Mouse (Mus musculus) embryonic fibroblast, embryonic 13.5 days (primary cell): ENCODE data around the gene Grk2. TPM values are rescaled to one million over a fixed set of nuclear protein-coding genes. Genes with fewer than 3 reads are reported as not detected.

Experiments used
- H3K27ac ChIP-seq: 2 replicates; pipeline ENCODE4 v1.5.1; 2012; ENCODE audit warnings: low read length, control low read depth, inconsistent platforms; ENCODE audit not compliant: insufficient read depth
- H3K4me1 ChIP-seq: 2 replicates; pipeline ENCODE4 v1.6.1; 2011; ENCODE audit warnings: low read length; ENCODE audit not compliant: control insufficient read depth, insufficient read depth
- H3K4me3 ChIP-seq: 2 replicates; pipeline ENCODE4 v1.5.1; 2011; ENCODE audit warnings: mild to moderate bottlenecking, control low read depth, low read length; ENCODE audit not compliant: insufficient read depth
- CTCF ChIP-seq: IDR thresholded peaks from 2 replicates; pipeline ENCODE4 v1.5.1; 2011; ENCODE audit warnings: mild to moderate bottlenecking, control low read depth, low read length, moderate library complexity, borderline replicate concordance; ENCODE audit not compliant: insufficient read depth
- POLR2A ChIP-seq: IDR thresholded peaks from 2 replicates; pipeline ENCODE4 v1.6.1; 2011; ENCODE audit warnings: low read depth, mild to moderate bottlenecking, control low read depth, low read length, moderate library complexity
- polyA plus RNA-seq: library from polyadenylated mRNA; stranded (reverse); fragments of >200 nt; gene quantifications from 2 replicates; pipeline ENCODE4 v1.2.4, GENCODE M21; 2011; ENCODE audit warnings: low read depth; ENCODE audit not compliant: missing spikeins, insufficient read length

Grk2 gene
- polyA plus RNA-seq, 1 experiment = 41.6 TPM

GRCm38 (mm10) chr19:4326881-4327280 is 20.9 kb upstream of the Grk2 start:
- TF ChIP-seq POLR2A (no peak), CTCF (no peak)
- no peak overlapping the region for H3K4me3 ChIP-seq
- peaks cover 6% of the 10 kb centered on the region; the same call in 1 of the 2 replicates for H3K4me1 ChIP-seq
- H3K27ac ChIP-seq = no peak overlapping the region

GRCm38 (mm10) chr19:4326106-4326505 is 20.1 kb upstream of the Grk2 start:
- Histone ChIP-seq H3K27ac (no peak overlapping the region), H3K4me3 (no peak overlapping the region), H3K4me1 (peaks cover 3% of the 10 kb centered on the region; the same call in 1 of the 2 replicates)
- TF ChIP-seq POLR2A = no peak
- no peak for TF ChIP-seq CTCF

- no peak for TF ChIP-seq CTCF
- TF ChIP-seq POLR2A = no peak
- no peak overlapping the region for H3K4me3 ChIP-seq
- no peak overlapping the region for H3K27ac ChIP-seq
- no peaks in the 10 kb centered on the region for H3K4me1 ChIP-seq
Measured at GRCm38 (mm10) chr19:4322134-4322533, 16.1 kb upstream of the Grk2 start.

GRCm38 (mm10) chr19:4321622-4322021 is 15.6 kb upstream of the Grk2 start:
- no peaks in the 10 kb centered on the region for H3K4me1 ChIP-seq
- no peak for TF ChIP-seq CTCF
- no peak for TF ChIP-seq POLR2A

GRCm38 (mm10) chr19:4319272-4319671 is 13.2 kb upstream of the Grk2 start:
- H3K4me3 ChIP-seq = no peak overlapping the region
- H3K4me1 ChIP-seq = 0 out of 2 replicates have a peak, but pooled peaks cover 2% of the 10 kb centered on the region
- no peak for TF ChIP-seq POLR2A
- TF ChIP-seq CTCF = no peak
- H3K27ac ChIP-seq = no peak overlapping the region

More at GRCm38 (mm10) chr19:4321622-4322021, 15.6 kb upstream of the Grk2 start:
- Histone ChIP-seq H3K27ac (no peak overlapping the region), H3K4me3 (no peak overlapping the region)

- Histone ChIP-seq H3K27ac (no peak overlapping the region), H3K4me3 (no peak overlapping the region), H3K4me1 (0 out of 2 replicates have a peak, but pooled peaks cover 2% of the 10 kb centered on the region)
- no peak for TF ChIP-seq CTCF
- TF ChIP-seq POLR2A = no peak
Measured at GRCm38 (mm10) chr19:4317181-4317580, 11.2 kb upstream of the Grk2 start.

GRCm38 (mm10) chr19:4315223-4315944 is 9.4 kb upstream of the Grk2 start:
- Histone ChIP-seq H3K4me1 (0 out of 2 replicates have a peak, but pooled peaks cover 2% of the 10 kb centered on the region), H3K4me3 (no peak overlapping the region), H3K27ac (no peak overlapping the region)
- TF ChIP-seq CTCF (no peak), POLR2A (no peak)

GRCm38 (mm10) chr19:4309776-4310185 is 3.8 kb upstream of the Grk2 start:
- no peak overlapping the region for H3K4me3 ChIP-seq
- TF ChIP-seq POLR2A (no peak), CTCF (peak; percentile 48; the same call in 1 of the 2 replicates)
- no peak overlapping the region for H3K27ac ChIP-seq
- H3K4me1 ChIP-seq = peaks cover 2% of the 10 kb centered on the region

- H3K4me1 ChIP-seq = peaks cover 4% of the 10 kb centered on the region
Measured at GRCm38 (mm10) chr19:4309302-4309701, 3.3 kb upstream of the Grk2 start.

GRCm38 (mm10) chr19:4305491-4306189 is 382 bp downstream of the Grk2 start:
- H3K4me1 ChIP-seq = peaks cover 17% of the 10 kb centered on the region
- TF ChIP-seq CTCF (no peak), POLR2A (no peak)
- peak overlapping the region; percentile 66 for H3K4me3 ChIP-seq
- H3K27ac ChIP-seq = no peak overlapping the region

More at GRCm38 (mm10) chr19:4309302-4309701, 3.3 kb upstream of the Grk2 start:
- H3K4me3 ChIP-seq = no peak overlapping the region
- H3K27ac ChIP-seq = no peak overlapping the region
- TF ChIP-seq CTCF = no peak
- no peak for TF ChIP-seq POLR2A
